Mouse (Mus musculus): ENCODE measurements at regions not wholly inside any gene's neighbourhood (a gene's known extent, or its start where the extent isn't known, plus 50 kb on each side); places are given as distances from the start of the nearest gene placed in this dataset.

GRCm38 (mm10) chr1:22862985-22863384 lies 57.2 kb upstream of the Rims1 start:
- no peak for TF ChIP-seq CTCF (IDR thresholded peaks at IDR 0.05)
- no peak for TF ChIP-seq POLR2A (IDR thresholded peaks at IDR 0.05; ENCODE audit: insufficient read depth, low read depth, low read length)
- no peak for TF ChIP-seq EP300 (IDR thresholded peaks at IDR 0.05; ENCODE audit: insufficient read depth, low read depth, low read length)

Data from heart, adult 2 months (tissue).